Mouse (Mus musculus) G1E-ER4 (cell line): ENCODE data around the gene Zp1. TPM values are rescaled to one million over a fixed set of nuclear protein-coding genes. Genes with fewer than 3 reads are reported as not detected.

Experiments used
- GATA1 ChIP-seq: IDR thresholded peaks from one replicate; pipeline ENCODE4 v1.8.0; 2012; ENCODE audit warnings: low read length, inconsistent platforms
- polyA plus RNA-seq: library from polyadenylated mRNA; stranded (reverse); fragments of >175 nt; gene quantifications from 2 replicates; pipeline ENCODE4 v1.2.3, GENCODE M21; 2012

The Zp1 gene
- polyA plus RNA-seq, 1 experiment, result not detected

DNA sequence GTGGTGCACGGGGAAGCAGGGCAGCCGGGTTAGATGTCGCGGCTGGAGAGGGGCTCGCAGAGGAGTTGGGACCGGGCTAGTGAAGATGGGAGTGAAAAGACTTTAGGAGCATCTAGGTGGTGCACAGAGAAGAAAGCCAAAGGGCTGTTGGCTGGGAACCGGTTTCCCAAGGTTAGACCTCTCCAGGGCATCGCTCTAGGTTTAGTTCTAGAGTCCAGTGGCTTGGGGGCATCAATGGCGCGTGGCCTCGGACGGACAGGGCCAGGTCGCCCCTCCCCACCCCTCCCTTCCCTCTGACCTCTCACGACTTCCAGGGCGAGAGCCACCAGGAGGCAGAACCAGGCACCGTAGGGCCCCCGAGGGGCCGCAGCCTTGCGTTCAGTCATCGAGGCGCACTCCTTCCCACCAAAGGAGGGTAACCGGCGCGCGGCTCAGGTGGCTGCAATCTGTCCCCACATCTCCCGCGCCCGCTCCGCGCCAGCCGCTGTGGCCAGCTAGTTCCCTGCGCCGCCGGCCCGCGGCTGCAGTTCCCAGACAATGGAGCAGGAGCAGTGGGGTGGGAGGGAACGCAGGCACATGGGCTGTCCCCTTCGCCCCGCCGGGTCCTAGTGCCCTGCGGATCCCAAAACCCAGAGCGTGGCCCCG, 51.1 kb downstream of the Zp1 start:
- no peak for TF ChIP-seq GATA1

DNA sequence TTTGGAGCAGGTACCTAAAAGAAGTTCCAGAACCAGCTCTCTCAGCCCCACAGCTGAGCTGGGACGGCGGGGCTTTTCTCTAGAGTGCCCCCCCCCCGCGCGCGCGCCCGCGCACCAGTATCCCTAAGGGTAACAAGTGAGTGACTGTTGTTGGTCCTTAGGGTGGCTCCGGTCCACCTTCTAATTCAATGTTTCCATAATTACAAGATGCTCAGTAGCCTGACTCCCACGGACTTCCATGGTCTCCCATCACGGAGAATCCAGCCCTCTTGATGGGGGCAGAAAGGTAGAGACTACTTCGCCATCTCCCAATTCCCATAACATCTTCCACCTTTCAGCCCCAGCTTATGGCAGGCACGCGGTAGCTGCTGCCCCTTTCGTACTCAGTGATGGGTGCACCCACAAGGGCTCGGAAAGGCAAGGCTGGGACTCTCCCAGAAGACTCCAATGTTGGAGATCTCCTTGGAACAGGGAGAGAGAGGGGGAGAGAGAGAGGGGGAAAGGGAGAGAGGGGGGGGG, 51.8 kb downstream of the Zp1 start:
- no peak for TF ChIP-seq GATA1

DNA sequence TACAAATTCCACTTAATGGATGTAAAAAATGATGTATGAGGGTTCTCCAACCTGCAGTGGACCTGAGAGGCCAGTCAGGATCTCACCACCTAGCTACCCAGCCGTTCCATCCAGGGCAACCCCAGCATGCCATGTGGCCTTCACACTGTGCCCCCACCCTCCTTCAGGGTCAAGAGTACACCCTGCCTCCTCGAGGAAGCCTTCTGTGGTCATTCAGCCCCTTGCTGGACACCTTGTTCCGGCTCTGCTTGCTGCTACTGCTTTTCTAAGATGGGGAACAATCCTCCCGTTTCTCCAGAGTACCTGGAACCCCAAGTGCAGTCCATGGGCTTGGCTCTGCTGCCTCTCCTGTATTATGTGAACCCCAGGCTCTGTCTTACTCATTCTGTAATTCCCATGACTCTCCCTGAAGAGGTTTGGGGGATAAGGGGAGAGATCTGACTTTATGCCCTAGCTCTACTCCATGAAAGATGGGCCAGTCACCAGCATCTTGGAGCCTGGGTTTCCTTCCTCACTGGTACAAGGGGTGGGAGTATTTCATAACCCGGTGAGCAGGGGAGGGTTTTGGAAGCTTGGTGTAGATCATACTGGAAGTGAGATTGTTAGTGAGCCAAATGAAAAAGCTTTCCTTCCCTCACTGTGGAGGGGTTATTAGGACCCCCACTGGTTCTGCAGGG, 52.3 kb downstream of the Zp1 start:
- no peak for TF ChIP-seq GATA1

DNA sequence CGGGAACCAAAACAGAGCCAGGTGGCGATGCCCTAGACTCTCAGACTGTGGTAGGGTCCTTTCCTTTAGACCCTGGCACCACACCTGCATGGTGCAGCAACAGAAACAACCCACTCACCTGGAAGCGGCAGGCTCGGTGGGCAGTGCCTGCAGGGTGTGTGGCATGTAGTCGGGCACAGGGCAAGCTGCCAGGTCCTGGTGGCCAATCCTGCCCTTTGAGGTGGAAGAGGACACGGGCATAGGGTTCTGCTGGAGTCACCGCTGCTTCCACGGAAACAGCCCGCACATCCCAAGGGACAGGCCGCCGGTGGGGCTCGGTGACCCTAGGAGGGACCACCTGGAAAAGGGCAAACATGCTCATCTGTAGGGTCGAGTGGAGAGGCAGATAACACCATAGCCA, 54.1 kb downstream of the Zp1 start:
- TF ChIP-seq GATA1, result no peak

Other genes with a start within 250 kb of the Zp1 start
- gene Pga5, start 242.6 kb downstream of the Zp1 start, polyA plus RNA-seq, result not detected in 2 replicates
- gene Vps37c, start 231.9 kb downstream of the Zp1 start, polyA plus RNA-seq, result 37.6 and 43.0 TPM in 2 replicates
- gene Cd5, start 181.6 kb downstream of the Zp1 start, polyA plus RNA-seq, result not detected in 2 replicates
- gene Cd6, start 90.6 kb downstream of the Zp1 start, polyA plus RNA-seq, result not detected in 2 replicates
- gene Slc15a3, start 80.9 kb downstream of the Zp1 start, polyA plus RNA-seq, result not detected in 2 replicates
- gene Tmem132a, start 50.7 kb downstream of the Zp1 start, polyA plus RNA-seq, result 0.01 TPM in 1 of 2 replicates, not detected in the other
- 23.2 and 23.8 TPM in 2 replicates for gene Tmem109, start 38.6 kb downstream of the Zp1 start, polyA plus RNA-seq
- 97.6 and 136 TPM in 2 replicates for gene Prpf19, start 25.4 kb downstream of the Zp1 start, polyA plus RNA-seq
- gene Ptgdr2, start 16.5 kb upstream of the Zp1 start, polyA plus RNA-seq, result not detected in 2 replicates
- 66.2 and 72.8 TPM in 2 replicates for gene Ccdc86, start 28.6 kb upstream of the Zp1 start, polyA plus RNA-seq
- gene Ms4a10, start 54.0 kb upstream of the Zp1 start, polyA plus RNA-seq, result not detected in 2 replicates
- not detected in 2 replicates for gene Ms4a15, start 72.6 kb upstream of the Zp1 start, polyA plus RNA-seq
- not detected in 2 replicates for gene Ms4a18, start 97.4 kb upstream of the Zp1 start, polyA plus RNA-seq
- not detected in 2 replicates for gene Ms4a8a, start 160.5 kb upstream of the Zp1 start, polyA plus RNA-seq
- not detected in 2 replicates for gene 1700017D01Rik, start 210.2 kb upstream of the Zp1 start, polyA plus RNA-seq
- not detected in 2 replicates for gene 1700025F22Rik, start 244.7 kb upstream of the Zp1 start, polyA plus RNA-seq